Mouse (Mus musculus): ENCODE results near the gene Sarm1. TPM values are rescaled to one million over a fixed set of nuclear protein-coding genes. Genes with fewer than 3 reads are reported as not detected.
A peak's percentile ranks its signal among the peaks of the same experiment; 100 is the strongest.

The Sarm1 gene
- polyA plus RNA-seq, 1 experiment from 2014 or later: 32.1 TPM

DNA sequence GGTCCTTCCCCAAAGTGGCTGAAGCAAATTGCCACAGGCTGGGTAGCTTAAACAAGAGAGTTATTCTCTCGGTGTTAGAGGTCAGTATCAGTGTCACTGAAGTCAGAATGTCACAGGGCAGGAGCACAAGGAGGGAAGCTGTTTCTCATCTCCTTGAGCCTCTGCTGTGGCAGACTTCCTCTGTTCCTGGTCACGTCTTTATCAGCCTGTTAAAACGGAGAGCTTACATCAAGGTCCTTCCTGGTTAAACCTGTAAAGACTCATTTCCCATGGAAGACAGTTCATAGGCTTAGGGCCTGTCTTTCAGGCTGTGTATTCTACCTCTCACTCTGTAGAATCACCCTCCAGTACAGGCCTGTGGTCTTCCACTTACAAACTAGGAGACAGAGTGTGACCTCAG, 29.6 kb downstream of the Sarm1 start:
- peaks cover 6% of the 10 kb centered on the region for H3K36me3 ChIP-seq (replicated peaks)
- no peaks in the 10 kb centered on the region for H3K9me3 ChIP-seq
- no peak overlapping the region for H3K4me2 ChIP-seq
- no peak for ATAC-seq (ENCODE audit: low FRiP score)
- H3K27ac ChIP-seq: no peak overlapping the region
- H3K4me3 ChIP-seq (replicated peaks): no peak overlapping the region
- H3K9ac ChIP-seq: no peak overlapping the region
- peaks cover 6% of the 10 kb centered on the region; the same call in 1 of the 2 replicates for H3K27me3 ChIP-seq
- WGBS: 79% methylated on average over 3 of the region's 3 CpGs
- H3K4me1 ChIP-seq: peaks cover 15% of the 10 kb centered on the region

DNA sequence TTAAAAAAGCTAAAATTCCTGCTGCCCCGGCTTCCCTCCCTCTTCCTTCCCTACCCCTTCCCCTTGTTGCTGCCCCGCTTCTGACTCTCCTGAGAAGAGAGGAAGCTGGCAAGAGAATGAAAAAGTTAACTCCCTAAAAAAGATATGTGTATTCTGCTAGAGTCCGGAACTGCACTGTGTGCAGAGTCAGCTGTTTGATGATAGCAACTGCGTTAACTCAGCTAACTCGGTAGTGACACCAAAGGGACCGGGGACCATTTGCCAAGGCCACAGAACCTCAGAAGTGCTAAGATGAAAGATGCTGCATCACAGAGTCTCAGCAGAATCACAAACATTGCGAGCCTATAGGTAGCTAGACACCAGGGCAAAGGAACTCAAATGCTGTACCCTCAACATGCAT, 30.0 kb downstream of the Sarm1 start:
- peaks cover 6% of the 10 kb centered on the region for H3K36me3 ChIP-seq (replicated peaks)
- WGBS: 89% methylated on average over 7 of the region's 7 CpGs
- H3K9me3 ChIP-seq: no peaks in the 10 kb centered on the region
- H3K27ac ChIP-seq: no peak overlapping the region
- H3K4me1 ChIP-seq: peaks cover 15% of the 10 kb centered on the region
- peaks cover 6% of the 10 kb centered on the region; the same call in 1 of the 2 replicates for H3K27me3 ChIP-seq
- no peak overlapping the region for H3K4me3 ChIP-seq (replicated peaks)
- H3K9ac ChIP-seq: no peak overlapping the region
- no peak for ATAC-seq (ENCODE audit: low FRiP score)
- no peak overlapping the region for H3K4me2 ChIP-seq

DNA sequence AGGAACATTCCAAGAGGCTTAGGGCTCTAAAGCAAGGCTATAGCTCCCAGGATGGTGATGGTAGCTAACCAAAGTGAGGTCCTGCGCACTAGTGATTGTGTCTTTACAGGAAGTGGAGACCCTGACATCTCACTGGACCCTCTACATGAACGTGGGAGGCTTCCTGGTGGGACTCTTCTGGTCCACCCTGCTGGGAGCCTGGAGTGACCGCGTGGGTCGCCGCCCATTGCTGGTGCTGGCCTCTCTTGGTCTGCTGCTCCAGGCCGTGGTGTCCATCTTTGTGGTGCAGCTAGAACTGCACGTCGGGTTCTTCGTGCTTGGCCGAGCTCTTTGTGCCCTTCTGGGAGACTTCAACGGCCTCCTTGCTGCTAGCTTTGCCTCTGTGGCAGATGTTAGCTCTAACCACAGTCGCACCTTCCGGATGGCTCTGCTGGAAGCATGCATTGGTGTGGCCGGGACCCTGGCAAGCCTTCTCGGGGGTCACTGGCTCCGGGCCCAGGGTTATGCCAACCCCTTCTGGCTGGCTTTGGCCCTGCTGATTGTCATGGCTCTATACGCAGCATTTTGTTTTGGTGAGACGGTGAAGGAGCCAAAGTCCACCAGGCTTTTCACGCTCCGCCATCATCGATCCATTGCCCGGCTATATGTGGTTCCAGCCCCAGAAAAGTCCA, 31.2 kb downstream of the Sarm1 start:
- ATAC-seq (ENCODE audit: low FRiP score): peak; percentile 39; the same call in 1 of the 2 replicates
- WGBS: 53% methylated on average over 23 of the region's 23 CpGs
- H3K9ac ChIP-seq: peak overlapping the region; percentile 78
- H3K4me3 ChIP-seq (replicated peaks): peak overlapping the region; percentile 76
- peak overlapping the region; percentile 92 for H3K4me2 ChIP-seq
- peaks cover 5% of the 10 kb centered on the region; the same call in 1 of the 2 replicates for H3K9me3 ChIP-seq
- peaks cover 6% of the 10 kb centered on the region; the same call in 1 of the 2 replicates for H3K27me3 ChIP-seq
- peaks cover 15% of the 10 kb centered on the region for H3K4me1 ChIP-seq
- H3K27ac ChIP-seq: peak overlapping the region; percentile 90; the same call in 1 of the 2 replicates
- H3K36me3 ChIP-seq (replicated peaks): no peaks in the 10 kb centered on the region

DNA sequence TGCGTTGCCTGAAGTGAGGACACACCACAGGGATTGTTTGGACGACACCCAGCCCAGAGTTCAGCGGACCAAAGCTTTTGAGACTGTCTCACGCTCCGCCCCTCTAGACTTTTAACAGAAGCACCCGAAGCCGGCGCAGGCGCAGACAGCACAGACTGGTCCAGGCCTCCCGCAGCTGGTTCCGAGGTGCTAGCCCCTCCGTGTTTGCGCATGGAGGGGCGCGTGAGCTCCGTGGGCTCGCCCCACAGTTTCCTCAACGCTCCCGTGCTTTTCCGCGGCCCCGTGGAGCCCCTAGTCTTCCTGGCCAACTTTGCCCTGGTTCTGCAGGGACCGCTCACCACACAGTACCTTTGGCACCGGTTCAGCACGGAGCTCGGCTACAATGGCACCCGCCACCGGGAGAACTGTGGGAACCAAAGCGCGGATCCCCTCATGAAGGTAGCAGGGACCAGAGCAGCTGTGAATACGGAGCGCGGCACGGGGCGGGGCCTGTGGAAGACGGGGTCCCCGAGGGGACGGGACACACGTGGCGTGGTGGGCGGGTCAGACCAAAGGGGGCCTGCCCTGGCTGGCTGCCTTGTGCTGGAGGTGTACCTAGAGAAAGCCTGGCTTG, 31.9 kb downstream of the Sarm1 start, which contains the start of gene Slc46a1:
TSS of gene Slc46a1 (plus strand) at position 130 of the 613 bp plus-strand sequence.
- peaks cover 6% of the 10 kb centered on the region; the same call in 1 of the 2 replicates for H3K27me3 ChIP-seq
- peak within 1 kb of the TSS; percentile 92 for H3K4me2 ChIP-seq
- WGBS: under 1% methylated on average over 41 of the region's 41 CpGs
- ATAC-seq (ENCODE audit: low FRiP score): peak; percentile 95
- peak within 1 kb of the TSS; percentile 90 for H3K27ac ChIP-seq
- H3K9me3 ChIP-seq: peaks cover 5% of the 10 kb centered on the region; the same call in 1 of the 2 replicates
- peaks cover 15% of the 10 kb centered on the region for H3K4me1 ChIP-seq
- peak within 1 kb of the TSS; percentile 76 for H3K4me3 ChIP-seq (replicated peaks)
- H3K9ac ChIP-seq: peak within 1 kb of the TSS; percentile 78
- no peaks in the 10 kb centered on the region for H3K36me3 ChIP-seq (replicated peaks)

DNA sequence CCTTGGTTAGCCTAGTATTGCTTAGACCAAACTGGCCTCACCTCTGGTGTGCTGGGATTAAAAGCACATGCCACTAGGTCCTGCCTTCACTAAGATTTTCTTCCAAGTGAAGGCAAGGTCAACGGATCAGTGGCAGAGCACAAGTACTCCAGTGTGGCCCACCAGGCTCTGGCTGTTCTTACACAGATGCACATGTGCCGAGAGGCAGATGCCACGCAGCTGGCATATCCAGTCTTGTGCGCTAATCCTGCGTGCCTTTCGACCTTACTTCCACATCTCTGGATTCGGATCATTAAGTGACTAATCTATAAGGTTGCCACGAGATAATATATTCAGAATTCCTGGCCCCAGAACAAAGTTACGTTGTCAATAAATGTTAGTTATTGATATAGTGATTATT, 32.4 kb downstream of the Sarm1 start:
- 33% methylated on average over 9 of the region's 9 CpGs for WGBS
- H3K27me3 ChIP-seq: peaks cover 6% of the 10 kb centered on the region; the same call in 1 of the 2 replicates
- H3K36me3 ChIP-seq (replicated peaks): no peaks in the 10 kb centered on the region
- peak overlapping the region; percentile 92 for H3K4me2 ChIP-seq
- H3K4me1 ChIP-seq: peaks cover 15% of the 10 kb centered on the region
- peak; percentile 47; the same call in 1 of the 2 replicates for ATAC-seq (ENCODE audit: low FRiP score)
- H3K4me3 ChIP-seq (replicated peaks): peak overlapping the region; percentile 76
- H3K9ac ChIP-seq: peak overlapping the region; percentile 78; the same call in 1 of the 2 replicates
- 0 out of 2 replicates have a peak overlapping the region, but pooled peaks have one; percentile 90 for H3K27ac ChIP-seq
- H3K9me3 ChIP-seq: peaks cover 5% of the 10 kb centered on the region; the same call in 1 of the 2 replicates

DNA sequence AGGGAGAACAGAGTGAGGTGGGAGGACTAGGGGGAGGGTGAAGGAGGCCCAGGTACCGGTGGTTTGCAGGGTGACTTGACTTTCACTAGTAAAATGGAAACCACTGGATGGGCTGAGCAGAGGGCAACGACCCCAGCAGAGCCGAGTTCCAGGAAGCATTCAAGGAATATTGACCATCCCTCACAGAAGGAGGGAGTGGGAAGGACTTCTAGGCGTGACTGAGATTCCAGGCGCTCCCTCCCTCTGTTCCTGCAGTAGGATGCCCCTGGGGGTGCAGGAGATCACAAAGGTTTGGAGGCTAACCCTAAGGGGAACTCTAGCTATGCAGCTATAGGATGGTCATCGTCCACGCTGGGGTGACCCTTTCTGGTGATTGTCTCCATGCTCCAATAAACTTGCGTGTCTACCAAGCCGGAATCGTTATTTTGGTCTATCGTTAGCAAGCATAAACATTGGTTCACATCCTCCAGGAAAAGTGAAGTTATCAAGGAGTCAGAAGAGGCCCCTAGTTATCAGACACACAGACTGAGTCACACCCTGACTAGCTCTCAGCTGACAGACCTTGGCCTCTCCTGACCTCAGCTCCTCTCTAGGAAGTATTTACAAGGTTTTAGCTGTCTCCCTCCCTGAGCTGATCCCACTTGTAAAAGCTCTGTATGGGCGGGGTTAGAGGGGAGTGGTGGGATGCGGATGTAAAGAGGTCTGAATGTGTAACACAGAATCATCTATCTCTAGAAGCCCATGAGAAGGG, 34.1 kb downstream of the Sarm1 start:
- peaks cover 6% of the 10 kb centered on the region; the same call in 1 of the 2 replicates for H3K27me3 ChIP-seq
- no peaks in the 10 kb centered on the region for H3K36me3 ChIP-seq (replicated peaks)
- no peak overlapping the region for H3K4me3 ChIP-seq (replicated peaks)
- H3K9me3 ChIP-seq: peaks cover 5% of the 10 kb centered on the region; the same call in 1 of the 2 replicates
- no peak overlapping the region for H3K27ac ChIP-seq
- peaks cover 15% of the 10 kb centered on the region for H3K4me1 ChIP-seq
- no peak for ATAC-seq (ENCODE audit: low FRiP score)
- H3K4me2 ChIP-seq: no peak overlapping the region
- 73% methylated on average over 13 of the region's 13 CpGs for WGBS
- no peak overlapping the region for H3K9ac ChIP-seq

DNA sequence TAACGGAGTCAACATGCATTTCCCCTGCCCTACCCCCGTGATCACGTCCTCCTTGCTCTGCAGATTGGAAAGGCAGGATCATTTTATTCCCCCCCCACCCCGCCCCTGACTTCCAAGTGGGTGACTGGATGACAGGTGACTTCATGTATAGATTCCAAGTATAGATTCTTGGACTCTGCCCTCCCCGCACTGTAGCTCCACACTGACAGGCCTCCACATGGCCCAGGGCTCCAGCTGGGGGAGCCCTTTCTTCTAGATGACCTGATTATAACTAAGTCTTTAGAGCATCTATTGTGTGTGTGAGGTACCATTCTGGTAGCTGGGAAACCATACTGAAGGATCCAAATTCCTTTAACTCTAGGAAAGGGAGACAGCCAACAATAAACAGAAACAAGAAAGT, 34.9 kb downstream of the Sarm1 start:
- no peak overlapping the region for H3K9ac ChIP-seq
- no peak overlapping the region for H3K27ac ChIP-seq
- 78% methylated on average over 5 of the region's 5 CpGs for WGBS
- peaks cover 6% of the 10 kb centered on the region; the same call in 1 of the 2 replicates for H3K27me3 ChIP-seq
- no peak for ATAC-seq (ENCODE audit: low FRiP score)
- no peak overlapping the region for H3K4me2 ChIP-seq
- no peaks in the 10 kb centered on the region for H3K36me3 ChIP-seq (replicated peaks)
- H3K4me1 ChIP-seq: peaks cover 15% of the 10 kb centered on the region
- H3K9me3 ChIP-seq: peaks cover 5% of the 10 kb centered on the region; the same call in 1 of the 2 replicates
- no peak overlapping the region for H3K4me3 ChIP-seq (replicated peaks)

DNA sequence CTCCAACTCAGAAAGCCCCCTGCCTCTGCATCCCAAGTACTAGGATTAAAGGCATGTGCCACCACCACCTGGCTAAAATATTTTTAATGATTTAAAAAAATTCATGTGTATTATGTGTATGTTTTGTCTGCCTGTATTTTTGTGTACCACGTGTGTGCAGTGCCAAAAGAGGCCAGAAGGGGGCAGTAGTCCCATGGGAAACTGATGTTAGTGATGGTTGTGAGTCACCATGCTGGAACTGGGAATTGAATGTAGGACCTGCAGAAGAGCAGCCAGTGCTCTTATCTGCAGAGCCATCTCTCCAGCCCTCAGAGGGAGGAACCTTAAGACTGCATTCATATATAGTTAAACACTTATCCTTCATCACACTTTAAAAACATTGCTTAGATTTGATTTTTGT, 35.7 kb downstream of the Sarm1 start:
- ATAC-seq (ENCODE audit: low FRiP score): no peak
- no peak overlapping the region for H3K27ac ChIP-seq
- peaks cover 5% of the 10 kb centered on the region; the same call in 1 of the 2 replicates for H3K9me3 ChIP-seq
- H3K36me3 ChIP-seq (replicated peaks): no peaks in the 10 kb centered on the region
- H3K27me3 ChIP-seq: peaks cover 6% of the 10 kb centered on the region; the same call in 1 of the 2 replicates
- no peak overlapping the region for H3K9ac ChIP-seq
- H3K4me3 ChIP-seq (replicated peaks): no peak overlapping the region
- peaks cover 15% of the 10 kb centered on the region for H3K4me1 ChIP-seq
- H3K4me2 ChIP-seq: no peak overlapping the region
- 65% methylated on average over 1 of the region's 1 CpGs for WGBS

DNA sequence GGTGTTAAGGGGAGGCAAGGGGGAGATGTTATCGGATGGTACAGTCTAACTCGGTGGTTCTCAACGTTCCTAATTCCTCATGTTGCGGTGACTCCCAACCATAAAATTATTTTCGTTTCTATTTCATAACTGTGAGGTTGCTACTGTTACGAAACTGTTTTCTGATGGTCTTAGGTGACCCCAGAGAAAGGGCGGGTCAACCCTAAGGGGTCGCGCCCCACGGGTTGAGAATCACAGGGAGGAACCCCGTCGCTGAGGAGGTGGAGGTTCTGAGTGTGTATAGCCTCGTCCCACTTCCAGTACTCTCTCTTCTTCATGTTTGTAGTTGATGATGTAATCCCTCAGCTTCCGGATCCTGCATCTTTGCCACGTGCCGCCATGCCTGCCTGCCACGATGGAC, 38.8 kb downstream of the Sarm1 start:
- H3K9me3 ChIP-seq: peaks cover 5% of the 10 kb centered on the region; the same call in 1 of the 2 replicates
- no peak overlapping the region for H3K9ac ChIP-seq
- no peak overlapping the region for H3K4me3 ChIP-seq (replicated peaks)
- H3K4me1 ChIP-seq: no peaks in the 10 kb centered on the region
- no peak overlapping the region for H3K27ac ChIP-seq
- H3K27me3 ChIP-seq: 0 out of 2 replicates have a peak, but pooled peaks cover 10% of the 10 kb centered on the region
- no peak overlapping the region for H3K4me2 ChIP-seq
- WGBS: 84% methylated on average over 17 of the region's 17 CpGs
- no peak for ATAC-seq (ENCODE audit: low FRiP score)
- H3K36me3 ChIP-seq (replicated peaks): no peaks in the 10 kb centered on the region

DNA sequence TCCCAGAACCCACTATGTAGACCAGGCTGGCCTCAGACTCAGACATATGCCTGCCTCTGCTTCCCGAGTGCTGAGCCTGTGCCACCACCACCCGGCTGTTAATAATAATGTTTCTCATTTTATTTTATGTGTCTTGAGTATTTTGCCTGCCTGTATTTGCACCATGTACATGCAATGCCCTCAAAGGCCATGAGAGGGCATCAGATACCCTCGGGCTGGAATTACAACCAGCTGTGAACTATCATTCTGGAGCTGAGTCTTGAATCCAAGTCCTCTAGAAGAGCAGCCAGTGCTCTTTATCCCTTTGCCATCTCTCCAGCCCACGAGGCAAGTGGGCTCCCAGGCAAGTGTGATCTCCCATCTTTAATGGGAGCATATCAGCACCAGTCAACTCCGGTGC, 42.2 kb downstream of the Sarm1 start:
- WGBS: 43% methylated on average over 5 of the region's 5 CpGs
- Histone ChIP-seq H3K27me3 (0 out of 2 replicates have a peak, but pooled peaks cover 11% of the 10 kb centered on the region), H3K9ac (no peak overlapping the region), H3K27ac (no peak overlapping the region), H3K36me3 (replicated peaks) (no peaks in the 10 kb centered on the region), H3K9me3 (no peaks in the 10 kb centered on the region), H3K4me3 (replicated peaks) (no peak overlapping the region), H3K4me1 (no peaks in the 10 kb centered on the region), H3K4me2 (no peak overlapping the region)
- ATAC-seq (ENCODE audit: low FRiP score): no peak

DNA sequence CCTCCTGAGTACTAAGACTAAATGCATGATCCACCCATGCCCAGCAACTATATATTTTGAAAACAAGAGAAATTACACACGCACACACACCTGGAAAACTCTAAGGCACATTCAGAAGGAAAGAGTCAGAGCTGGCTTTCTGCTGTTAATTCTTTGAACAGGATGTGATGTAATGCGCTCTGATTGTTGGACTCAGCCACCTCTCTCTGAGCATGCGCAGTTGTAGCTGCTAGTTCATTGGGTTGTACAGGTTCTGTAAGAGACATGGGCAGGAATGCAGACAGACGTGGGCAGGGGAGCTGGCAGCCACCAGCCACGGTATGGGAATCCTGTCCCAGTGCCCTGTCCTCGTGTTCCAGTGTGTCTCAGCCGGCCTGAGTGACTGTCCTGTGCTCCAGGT, 43.3 kb downstream of the Sarm1 start:
- 0 out of 2 replicates have a peak, but pooled peaks cover 11% of the 10 kb centered on the region for H3K27me3 ChIP-seq
- H3K4me1 ChIP-seq: no peaks in the 10 kb centered on the region
- no peak overlapping the region for H3K9ac ChIP-seq
- WGBS: 75% methylated on average over 7 of the region's 7 CpGs
- H3K9me3 ChIP-seq: no peaks in the 10 kb centered on the region
- H3K27ac ChIP-seq: no peak overlapping the region
- no peaks in the 10 kb centered on the region for H3K36me3 ChIP-seq (replicated peaks)
- no peak overlapping the region for H3K4me2 ChIP-seq
- H3K4me3 ChIP-seq (replicated peaks): no peak overlapping the region
- no peak for ATAC-seq (ENCODE audit: low FRiP score)

DNA sequence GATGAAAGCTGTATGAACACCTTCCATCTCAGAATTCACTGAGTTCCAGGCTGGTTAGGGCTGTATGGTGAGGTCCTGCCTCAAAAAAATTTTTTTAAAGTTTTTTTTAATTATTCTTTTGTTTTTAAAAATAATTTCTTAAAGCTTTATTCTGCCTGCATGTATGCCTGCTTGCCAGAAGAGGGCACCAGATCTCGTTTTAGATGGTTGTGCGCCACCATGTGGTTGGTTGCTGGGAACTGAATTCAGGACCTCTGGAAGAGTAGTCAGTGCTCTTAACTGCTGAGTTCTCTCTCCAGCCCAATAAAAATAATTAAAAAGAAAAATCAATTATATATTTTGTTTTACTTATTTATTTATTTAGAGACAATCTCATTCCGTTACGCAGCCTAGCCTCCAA, 43.9 kb downstream of the Sarm1 start:
- no peak overlapping the region for H3K27ac ChIP-seq
- no peaks in the 10 kb centered on the region for H3K4me1 ChIP-seq
- ATAC-seq (ENCODE audit: low FRiP score): no peak
- WGBS: 5% methylated on average over 4 of the region's 4 CpGs
- no peaks in the 10 kb centered on the region for H3K9me3 ChIP-seq
- no peaks in the 10 kb centered on the region for H3K36me3 ChIP-seq (replicated peaks)
- no peak overlapping the region for H3K4me2 ChIP-seq
- H3K27me3 ChIP-seq: 0 out of 2 replicates have a peak, but pooled peaks cover 11% of the 10 kb centered on the region
- H3K4me3 ChIP-seq (replicated peaks): no peak overlapping the region
- no peak overlapping the region for H3K9ac ChIP-seq
